Mouse (Mus musculus) brain, embryonic 14.5 days (tissue): Measurements from ENCODE around the gene 5730409E04Rik.

Experiments
- CTCF ChIP-seq: fragments of 200-500 bp; IDR thresholded peaks from 2 replicates; pipeline ENCODE4 v1.5.1; 2012; ENCODE audit warnings: inconsistent platforms, mild to moderate bottlenecking, moderate library complexity, borderline replicate concordance; ENCODE audit not compliant: insufficient read depth, insufficient read length; ENCODE audit errors: extremely low read depth
- POLR2A ChIP-seq: fragments of 200-500 bp; IDR thresholded peaks from 2 replicates; pipeline ENCODE4 v1.6.1; 2012; ENCODE audit warnings: mild to moderate bottlenecking, inconsistent platforms, borderline replicate concordance; ENCODE audit not compliant: poor library complexity, insufficient read depth, insufficient read length, severe bottlenecking; ENCODE audit errors: extremely low read depth

DNA sequence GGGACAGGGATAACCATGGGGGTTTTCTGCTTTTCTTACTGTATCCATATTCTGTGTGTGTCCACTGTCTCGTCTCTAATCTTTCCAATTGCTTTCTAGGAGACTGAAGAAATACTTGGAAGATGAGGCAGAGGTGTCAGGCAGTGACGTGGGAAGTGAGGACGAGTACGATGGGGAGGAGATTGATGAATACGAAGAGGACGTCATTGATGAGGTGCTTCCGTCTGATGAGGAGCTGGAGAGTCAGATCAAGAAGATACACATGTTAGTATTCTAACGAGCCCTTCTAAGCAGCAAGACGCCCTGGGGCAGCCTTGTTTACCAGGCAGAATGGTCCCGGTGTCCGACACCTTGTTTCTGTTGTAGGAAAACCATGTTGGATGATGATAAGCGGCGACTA, 23.9 kb upstream of the 5730409E04Rik start:
- TF ChIP-seq CTCF (no peak), POLR2A (no peak)
